Mouse (Mus musculus): ENCODE measurements around the gene Rpl15.

GRCm38 (mm10) chr14:18237381-18237780 is 33.8 kb downstream of the Rpl15 start:
- no peak for TF ChIP-seq CTCF (IDR thresholded peaks at IDR 0.05; ENCODE audit: insufficient read depth, low read length)
- TF ChIP-seq POLR2A (IDR thresholded peaks at IDR 0.05; ENCODE audit: borderline replicate concordance, extremely low read depth, low read depth, low read length): no peak
